Mouse (Mus musculus) midbrain, embryonic 15.5 days (tissue): Measurements from ENCODE around the gene Alg10b. TPM values are rescaled to one million over a fixed set of nuclear protein-coding genes. Genes with fewer than 3 reads are reported as not detected.

Source experiments
- microRNA-seq: library from miRNA; unstranded; fragments of <30 nt; microRNA quantifications from one replicate; pipeline ENCODE4, GENCODE M21; 2016
- polyA plus RNA-seq: library from polyadenylated mRNA; unstranded; fragments of >200 nt; fragmentation: Nextera tagmentation; extraction: Ambion mirVana; gene quantifications from 2 replicates; pipeline ENCODE4 v1.2.1, GENCODE M21; 2015

Gene Alg10b
- polyA plus RNA-seq, 1 experiment from 2014 or later: 50.9 TPM

Small RNA genes within 50 kb of the gene (microRNA-seq; reads per million reads assigned to microRNA genes)
- 0.92 reads per million for gene Mir7648
